Mouse (Mus musculus): ENCODE results near the gene Zfhx2. TPM values are rescaled to one million over a fixed set of nuclear protein-coding genes. Genes with fewer than 3 reads are reported as not detected.

Zfhx2 gene
- polyA plus RNA-seq, 1 experiment = 4.4 TPM

DNA sequence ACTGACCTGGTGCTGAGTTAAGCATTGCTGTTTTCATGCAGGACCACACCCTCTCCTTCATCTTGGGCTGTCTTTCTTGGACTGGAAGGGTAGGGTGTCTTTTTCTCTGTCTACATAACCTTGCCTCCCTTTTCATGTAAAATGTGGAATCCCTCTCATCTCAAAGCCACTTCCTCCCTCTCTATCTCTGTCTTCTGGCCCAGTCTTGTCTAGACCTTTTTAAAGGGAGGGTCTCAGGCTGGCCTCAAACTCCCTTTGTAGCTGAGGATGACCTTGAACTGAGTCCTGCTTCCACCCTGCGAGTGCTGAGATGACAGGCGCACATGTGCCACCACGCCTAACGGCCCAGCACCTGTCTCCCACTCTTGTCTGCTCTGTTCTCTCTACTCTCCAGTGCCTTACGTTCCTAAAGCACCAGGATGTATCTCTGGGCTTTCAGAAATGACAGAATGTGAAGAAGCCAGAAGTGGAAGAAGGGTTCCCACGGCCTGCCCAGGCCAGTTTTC is 6.1 kb downstream of the Zfhx2 start:
- Histone ChIP-seq H3K27me3 (ENCODE audit: control insufficient read depth, insufficient read depth, low read length) (no peaks in the 10 kb centered on the region), H3K4me3 (ENCODE audit: control insufficient read depth, low read depth, low read length) (peak overlapping the region; percentile 28), H3K4me1 (ENCODE audit: control insufficient read depth, insufficient read depth, low read length) (no peaks in the 10 kb centered on the region; the same call in 1 of the 2 replicates), H3K36me3 (ENCODE audit: control insufficient read depth, insufficient read depth, low read length) (no peaks in the 10 kb centered on the region), H3K27ac (ENCODE audit: control insufficient read depth, insufficient read depth, low read depth, low read length) (no peak overlapping the region; the same call in 1 of the 2 replicates)
- no peak for TF ChIP-seq POLR2A (IDR thresholded peaks at IDR 0.05; ENCODE audit: control insufficient read depth, low read depth, low read length)
- TF ChIP-seq CTCF (IDR thresholded peaks at IDR 0.05; ENCODE audit: control insufficient read depth, insufficient read depth, insufficient replicate concordance, low read depth, low read length) = no peak

DNA sequence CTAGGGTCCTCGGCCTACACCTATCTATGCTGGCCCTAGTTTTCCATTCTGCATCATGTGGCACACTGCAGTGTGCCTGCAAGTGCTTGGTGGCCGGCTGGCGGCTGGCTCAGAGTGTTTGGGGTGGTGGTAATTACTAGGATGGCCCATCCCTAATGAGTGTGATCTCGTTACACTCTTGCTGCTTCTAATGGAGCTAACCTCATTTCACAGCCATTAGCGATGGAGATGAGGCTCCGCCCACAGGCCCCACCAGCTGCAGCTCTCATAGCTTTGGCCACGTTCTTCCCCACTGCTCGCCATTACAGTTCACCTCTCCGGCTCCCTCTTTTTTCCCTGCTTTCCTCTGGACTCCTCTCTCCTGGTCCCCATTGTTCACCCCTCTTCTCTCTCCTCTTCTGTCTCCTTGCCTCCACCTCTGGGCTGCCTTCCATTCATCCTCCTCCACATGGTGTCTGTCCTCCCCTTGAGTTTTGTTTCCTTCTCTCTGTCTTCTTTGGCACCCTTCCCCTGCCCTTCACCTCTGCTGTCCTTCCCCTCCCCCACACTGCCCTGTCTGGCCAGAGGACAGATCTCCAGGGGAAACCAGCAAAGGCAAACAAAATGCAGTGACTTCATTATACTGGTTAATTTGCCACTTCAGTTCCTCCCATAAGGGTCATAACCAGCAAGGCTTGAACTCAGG is 6.7 kb downstream of the Zfhx2 start:
- TF ChIP-seq CTCF (IDR thresholded peaks at IDR 0.05; ENCODE audit: control insufficient read depth, insufficient read depth, insufficient replicate concordance, low read depth, low read length) = no peak
- no peak for TF ChIP-seq POLR2A (IDR thresholded peaks at IDR 0.05; ENCODE audit: control insufficient read depth, low read depth, low read length)
- Histone ChIP-seq H3K27ac (ENCODE audit: control insufficient read depth, insufficient read depth, low read depth, low read length) (no peak overlapping the region), H3K27me3 (ENCODE audit: control insufficient read depth, insufficient read depth, low read length) (no peaks in the 10 kb centered on the region), H3K4me3 (ENCODE audit: control insufficient read depth, low read depth, low read length) (peak overlapping the region; percentile 24; the same call in 1 of the 2 replicates), H3K4me1 (ENCODE audit: control insufficient read depth, insufficient read depth, low read length) (no peaks in the 10 kb centered on the region; the same call in 1 of the 2 replicates), H3K36me3 (ENCODE audit: control insufficient read depth, insufficient read depth, low read length) (no peaks in the 10 kb centered on the region)

- no peaks in the 10 kb centered on the region for H3K36me3 ChIP-seq (ENCODE audit: control insufficient read depth, insufficient read depth, low read length)
Measured at GRCm38 (mm10) chr14:55083481-55083880, 8.6 kb downstream of the Zfhx2 start.

GRCm38 (mm10) chr14:55081105-55081504 is 11.0 kb downstream of the Zfhx2 start:
- TF ChIP-seq CTCF (IDR thresholded peaks at IDR 0.05; ENCODE audit: control insufficient read depth, insufficient read depth, insufficient replicate concordance, low read depth, low read length) (no peak), POLR2A (IDR thresholded peaks at IDR 0.05; ENCODE audit: control insufficient read depth, low read depth, low read length) (no peak)
- Histone ChIP-seq H3K27me3 (ENCODE audit: control insufficient read depth, insufficient read depth, low read length) (no peaks in the 10 kb centered on the region), H3K27ac (ENCODE audit: control insufficient read depth, insufficient read depth, low read depth, low read length) (no peak overlapping the region), H3K4me3 (ENCODE audit: control insufficient read depth, low read depth, low read length) (no peak overlapping the region), H3K36me3 (ENCODE audit: control insufficient read depth, insufficient read depth, low read length) (no peaks in the 10 kb centered on the region), H3K4me1 (ENCODE audit: control insufficient read depth, insufficient read depth, low read length) (no peaks in the 10 kb centered on the region; the same call in 1 of the 2 replicates)

More at GRCm38 (mm10) chr14:55083481-55083880, 8.6 kb downstream of the Zfhx2 start:
- no peak overlapping the region for H3K27ac ChIP-seq (ENCODE audit: control insufficient read depth, insufficient read depth, low read depth, low read length)
- no peaks in the 10 kb centered on the region; the same call in 1 of the 2 replicates for H3K4me1 ChIP-seq (ENCODE audit: control insufficient read depth, insufficient read depth, low read length)
- no peak overlapping the region for H3K4me3 ChIP-seq (ENCODE audit: control insufficient read depth, low read depth, low read length)
- no peak for TF ChIP-seq POLR2A (IDR thresholded peaks at IDR 0.05; ENCODE audit: control insufficient read depth, low read depth, low read length)
- no peak for TF ChIP-seq CTCF (IDR thresholded peaks at IDR 0.05; ENCODE audit: control insufficient read depth, insufficient read depth, insufficient replicate concordance, low read depth, low read length)
- no peaks in the 10 kb centered on the region for H3K27me3 ChIP-seq (ENCODE audit: control insufficient read depth, insufficient read depth, low read length)

- H3K36me3 ChIP-seq (ENCODE audit: control insufficient read depth, insufficient read depth, low read length) = no peaks in the 10 kb centered on the region
- H3K27ac ChIP-seq (ENCODE audit: control insufficient read depth, insufficient read depth, low read depth, low read length) = no peak overlapping the region
- H3K4me3 ChIP-seq (ENCODE audit: control insufficient read depth, low read depth, low read length) = no peak overlapping the region
- H3K4me1 ChIP-seq (ENCODE audit: control insufficient read depth, insufficient read depth, low read length) = no peaks in the 10 kb centered on the region
- TF ChIP-seq POLR2A (IDR thresholded peaks at IDR 0.05; ENCODE audit: control insufficient read depth, low read depth, low read length) (no peak), CTCF (IDR thresholded peaks at IDR 0.05; ENCODE audit: control insufficient read depth, insufficient read depth, insufficient replicate concordance, low read depth, low read length) (peak; percentile 86)
- no peaks in the 10 kb centered on the region for H3K27me3 ChIP-seq (ENCODE audit: control insufficient read depth, insufficient read depth, low read length)
Measured at GRCm38 (mm10) chr14:55079214-55079970, 12.7 kb downstream of the Zfhx2 start.

DNA sequence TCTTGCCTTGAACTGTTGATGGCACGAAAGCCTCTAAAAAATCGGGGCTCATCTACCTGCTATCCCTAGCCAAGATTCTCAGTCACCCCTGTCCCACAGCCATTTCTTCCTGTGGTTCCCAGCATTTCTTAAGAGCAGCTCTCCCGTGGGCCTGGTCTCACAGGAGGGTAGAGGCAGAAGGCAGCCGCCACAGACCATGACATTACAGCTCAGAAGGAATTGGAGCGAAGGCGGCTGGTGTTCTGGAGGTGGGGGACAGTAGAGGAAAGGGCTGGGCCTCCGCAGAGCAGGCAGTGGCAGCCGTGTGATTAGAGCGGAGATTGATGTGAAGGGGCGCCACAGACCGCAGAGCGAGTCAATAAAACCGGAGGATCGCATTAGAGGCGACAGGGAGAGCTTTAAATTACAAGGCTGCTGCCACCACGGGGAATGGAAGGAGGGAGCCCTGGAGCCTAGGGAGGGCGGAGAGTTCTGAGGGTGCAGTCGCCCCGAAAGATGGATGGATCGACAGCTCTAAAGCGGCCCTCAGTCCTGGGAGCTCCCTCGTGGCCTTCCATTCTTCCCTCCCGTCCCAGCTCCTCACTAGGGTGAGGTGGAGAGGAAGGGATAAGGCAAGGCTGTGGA is 13.6 kb downstream of the Zfhx2 start:
- H3K4me3 ChIP-seq (ENCODE audit: control insufficient read depth, low read depth, low read length) = no peak overlapping the region

More for the DNA sequence above, 13.6 kb downstream of the Zfhx2 start:
- H3K27ac ChIP-seq (ENCODE audit: control insufficient read depth, insufficient read depth, low read depth, low read length) = no peak overlapping the region
- H3K4me1 ChIP-seq (ENCODE audit: control insufficient read depth, insufficient read depth, low read length) = no peaks in the 10 kb centered on the region
- no peaks in the 10 kb centered on the region for H3K36me3 ChIP-seq (ENCODE audit: control insufficient read depth, insufficient read depth, low read length)
- no peaks in the 10 kb centered on the region for H3K27me3 ChIP-seq (ENCODE audit: control insufficient read depth, insufficient read depth, low read length)
- no peak for TF ChIP-seq CTCF (IDR thresholded peaks at IDR 0.05; ENCODE audit: control insufficient read depth, insufficient read depth, insufficient replicate concordance, low read depth, low read length)
- TF ChIP-seq POLR2A (IDR thresholded peaks at IDR 0.05; ENCODE audit: control insufficient read depth, low read depth, low read length) = no peak
